Mouse (Mus musculus) brain, adult 2 months (tissue): ENCODE measurements around the gene Kctd2.
"Not testable (repeated sequence)": the region's sequence is repeated elsewhere in the genome, so short reads cannot be mapped to it uniquely, and the experiment has no call there.

Experiments
- DNase-seq: peaks from one replicate; pipeline ENCODE4 v3.0.0; 2011; ENCODE audit warnings: low read depth, low spot score

Gene Kctd2

DNA sequence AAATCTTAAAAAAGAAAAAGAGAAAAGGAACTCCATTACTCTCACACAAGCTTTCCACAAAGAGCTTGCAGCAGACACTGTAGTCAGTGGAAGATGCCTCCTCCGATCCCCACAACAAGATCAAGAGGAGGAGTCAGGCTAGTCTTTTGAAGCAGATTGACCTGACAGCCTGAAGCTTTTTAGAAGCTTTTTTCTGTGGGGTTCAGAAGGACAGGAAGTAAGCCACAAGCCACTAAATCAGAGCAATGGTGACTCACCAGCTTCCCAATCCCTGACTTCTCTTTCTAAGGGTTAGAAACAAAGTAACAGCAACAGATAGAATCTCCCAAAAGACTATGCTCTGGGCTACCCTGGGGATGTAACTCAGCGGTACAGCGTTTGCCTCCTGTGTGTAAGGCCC is 19.4 kb downstream of the Kctd2 start:
- DNase-seq: no peak

DNA sequence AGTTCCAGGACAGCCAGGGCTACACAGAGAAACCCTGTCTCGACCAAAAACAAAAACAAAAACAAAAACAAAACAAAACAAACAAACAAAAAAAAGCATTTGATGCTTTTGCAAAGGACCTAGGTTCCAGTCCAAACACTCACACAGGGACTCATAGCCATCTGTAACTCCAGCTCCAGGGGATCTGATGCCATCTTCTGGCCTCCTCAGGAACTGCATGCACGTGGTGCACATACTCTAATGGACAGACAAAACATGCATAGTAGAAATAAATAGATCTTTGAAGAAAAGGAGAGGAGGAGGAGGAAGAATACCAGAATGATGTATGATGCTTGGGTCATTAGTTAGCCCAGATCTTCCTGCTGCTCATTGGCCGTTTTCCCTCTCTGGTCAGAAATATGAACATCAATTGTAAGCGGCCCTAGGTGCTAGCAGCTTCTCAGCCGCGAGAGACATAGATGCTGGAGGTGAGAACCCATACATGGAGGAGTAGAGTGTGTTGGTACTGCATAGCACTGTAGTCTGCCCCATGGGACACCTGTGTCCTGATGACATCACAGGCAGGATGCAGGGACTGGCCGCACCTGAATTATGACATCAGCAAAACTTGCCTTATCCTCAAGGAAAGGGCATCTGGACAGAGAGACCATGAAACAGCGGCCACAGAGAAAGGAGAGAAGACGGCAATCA is 20.1 kb downstream of the Kctd2 start, which contains the start of gene Trim80:
Trim80 (plus strand) TSS at position 640 of the 690 bp plus-strand sequence.
- no peak for DNase-seq

GRCm38 (mm10) chr11:115441417-115441816 is 21.5 kb downstream of the Kctd2 start:
- DNase-seq: no peak

- no peak for DNase-seq
These were observed 27.0 kb downstream of the Kctd2 start for GRCm38 (mm10) chr11:115446906-115447305.

GRCm38 (mm10) chr11:115447321-115447885 is 27.5 kb downstream of the Kctd2 start:
- no peak for DNase-seq

DNA sequence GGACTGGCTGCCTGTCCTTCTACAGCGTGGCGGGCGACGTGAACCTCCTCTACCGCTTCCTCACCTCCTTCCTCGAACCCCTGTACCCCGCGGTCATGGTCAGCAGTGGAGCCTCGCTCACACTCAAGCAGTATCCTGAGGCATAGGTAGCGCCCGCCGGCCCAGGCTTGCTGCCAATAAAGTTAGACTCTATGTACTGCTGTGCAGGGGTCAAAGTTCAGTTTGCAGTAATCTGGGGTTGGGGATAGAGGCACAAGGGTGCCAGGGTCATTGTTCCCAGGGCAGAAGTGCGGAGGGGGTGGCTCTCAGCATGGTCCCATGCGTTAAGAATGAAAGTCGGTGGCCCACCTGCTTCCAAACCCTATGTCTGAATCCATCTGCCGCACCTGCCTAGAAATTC is 28.1 kb downstream of the Kctd2 start:
- DNase-seq: no peak

- DNase-seq: no peak
These were observed 29.1 kb downstream of the Kctd2 start for GRCm38 (mm10) chr11:115448998-115449397.

DNA sequence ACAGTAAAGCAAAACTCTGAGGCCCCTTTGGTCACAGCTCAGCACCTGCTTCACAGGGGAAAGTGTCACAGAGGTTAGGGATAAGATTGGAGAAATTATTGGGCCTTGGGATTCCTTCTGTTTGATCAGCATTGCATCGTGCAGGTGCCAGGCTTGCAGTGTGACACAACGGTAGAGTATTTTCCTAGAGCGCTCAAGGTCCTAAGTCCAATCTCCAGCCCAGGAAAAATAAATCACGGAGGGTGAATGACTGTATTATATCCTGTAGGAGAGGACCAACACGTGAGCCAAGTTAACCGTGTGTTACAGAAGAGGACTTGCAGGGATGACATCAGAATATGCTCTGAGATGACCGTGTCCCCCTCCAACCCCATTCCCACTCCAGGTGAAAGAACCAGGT is 30.2 kb downstream of the Kctd2 start:
- DNase-seq: no peak

GRCm38 (mm10) chr11:115451781-115452241 is 31.9 kb downstream of the Kctd2 start:
- DNase-seq: no peak

DNA sequence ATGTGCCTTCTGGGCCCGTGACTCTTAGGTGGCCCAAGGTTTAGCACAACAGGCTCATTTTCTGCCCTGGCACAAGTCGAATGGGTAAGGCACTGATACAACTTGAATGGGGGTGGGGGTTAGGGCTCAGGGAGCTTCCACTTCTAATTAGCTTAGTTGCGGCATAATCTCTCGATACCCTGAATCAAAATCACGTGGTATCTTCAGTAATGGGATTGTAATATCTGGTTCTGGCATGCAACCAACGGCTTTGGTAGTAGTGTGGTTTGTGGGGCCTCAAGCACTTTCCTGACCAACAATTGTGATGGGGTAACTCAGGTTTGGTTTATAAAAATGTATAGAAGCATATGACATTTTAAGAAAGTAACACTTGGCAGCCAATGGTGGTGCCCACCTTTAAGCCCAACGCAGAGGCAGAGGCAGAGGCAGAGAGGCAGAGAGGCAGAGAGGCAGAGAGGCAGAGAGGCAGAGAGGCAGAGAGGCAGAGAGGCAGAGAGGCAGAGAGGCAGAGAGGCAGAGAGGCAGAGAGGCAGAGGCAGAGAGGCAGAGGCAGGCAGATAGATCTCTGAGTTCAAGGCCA is 32.4 kb downstream of the Kctd2 start:
- no peak for DNase-seq

GRCm38 (mm10) chr11:115453306-115453705 is 33.4 kb downstream of the Kctd2 start:
- no peak for DNase-seq

DNA sequence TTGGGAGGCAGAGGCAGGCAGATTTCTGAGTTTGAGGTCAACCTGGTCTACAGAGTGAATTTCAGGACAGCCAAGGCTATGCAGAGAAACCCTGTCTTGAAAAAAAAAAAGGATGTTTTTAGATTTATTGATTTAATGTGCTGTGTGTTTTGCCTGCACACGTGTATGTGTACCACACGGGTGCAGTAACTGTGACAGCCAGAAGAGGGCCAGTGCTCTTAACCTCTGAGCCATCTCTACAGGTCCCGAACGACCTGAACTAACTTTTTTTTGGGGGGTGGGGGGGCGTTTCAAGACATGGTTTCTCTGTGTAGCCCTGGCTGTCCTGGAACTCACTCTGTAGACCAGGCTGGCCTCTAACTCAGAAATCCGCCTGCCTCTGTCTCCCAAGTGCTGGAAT is 34.9 kb downstream of the Kctd2 start:
- DNase-seq: not testable (repeated sequence)

GRCm38 (mm10) chr11:115455619-115456018 is 35.7 kb downstream of the Kctd2 start:
- no peak for DNase-seq

GRCm38 (mm10) chr11:115456182-115456581 is 36.3 kb downstream of the Kctd2 start:
- no peak for DNase-seq

- DNase-seq: no peak
These were observed 37.5 kb downstream of the Kctd2 start for GRCm38 (mm10) chr11:115457405-115457804.

DNA sequence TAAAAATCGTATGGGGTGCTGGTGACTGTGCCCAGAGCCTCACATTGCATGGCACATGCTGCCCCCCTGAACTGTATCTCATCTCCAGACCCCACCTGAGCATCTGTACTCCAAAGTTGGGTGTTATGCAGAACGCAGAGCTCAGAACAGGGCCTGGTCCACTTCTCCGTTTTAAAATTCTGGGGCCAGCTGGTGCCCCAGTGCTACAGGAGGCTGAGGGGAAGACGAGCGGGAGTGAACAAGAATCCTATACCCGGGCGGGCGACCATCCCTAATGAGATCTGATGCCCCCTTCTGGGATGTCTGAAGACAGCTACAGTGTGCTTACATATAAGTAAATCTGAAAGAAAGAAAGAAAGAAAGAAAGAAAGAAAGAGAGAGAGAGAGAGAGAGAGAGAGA is 41.0 kb downstream of the Kctd2 start:
- DNase-seq: no peak

- no peak for DNase-seq
These were observed 41.9 kb downstream of the Kctd2 start for GRCm38 (mm10) chr11:115461846-115462242.

DNA sequence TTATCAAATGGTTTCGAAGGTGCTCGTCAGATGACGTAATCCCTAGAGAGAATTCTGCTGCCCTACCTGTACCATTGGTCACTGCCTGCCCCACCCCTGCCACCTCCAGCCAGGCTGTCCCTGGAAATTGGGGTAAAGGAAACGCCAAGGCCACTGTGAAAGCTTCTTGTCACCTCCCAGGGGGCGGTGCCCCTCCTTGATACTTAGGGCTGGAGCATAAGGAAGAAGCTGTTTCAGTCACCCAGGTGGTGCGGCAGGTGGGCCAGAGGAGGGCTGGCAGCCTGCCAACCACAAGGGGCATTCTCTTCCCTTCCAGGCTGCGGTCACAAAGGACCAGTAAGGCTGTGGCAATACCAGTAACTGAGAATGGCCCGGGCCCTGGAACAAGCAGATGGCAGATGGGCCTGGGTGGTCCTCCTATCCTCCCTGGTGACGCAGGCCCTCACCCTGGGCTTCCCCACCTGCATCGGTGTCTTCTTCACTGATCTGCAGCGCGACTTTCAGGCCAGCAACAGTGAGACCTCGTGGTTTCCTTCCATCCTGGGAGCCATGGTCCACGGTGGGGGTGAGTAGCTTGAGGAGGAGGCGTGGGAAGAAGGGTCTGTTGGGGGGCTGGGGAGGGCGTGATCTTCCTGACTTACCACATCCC is 42.4 kb downstream of the Kctd2 start, which contains the start of gene Slc16a5:
Slc16a5 (plus strand) TSS at position 232 of the 649 bp plus-strand sequence.
- no peak for DNase-seq

DNA sequence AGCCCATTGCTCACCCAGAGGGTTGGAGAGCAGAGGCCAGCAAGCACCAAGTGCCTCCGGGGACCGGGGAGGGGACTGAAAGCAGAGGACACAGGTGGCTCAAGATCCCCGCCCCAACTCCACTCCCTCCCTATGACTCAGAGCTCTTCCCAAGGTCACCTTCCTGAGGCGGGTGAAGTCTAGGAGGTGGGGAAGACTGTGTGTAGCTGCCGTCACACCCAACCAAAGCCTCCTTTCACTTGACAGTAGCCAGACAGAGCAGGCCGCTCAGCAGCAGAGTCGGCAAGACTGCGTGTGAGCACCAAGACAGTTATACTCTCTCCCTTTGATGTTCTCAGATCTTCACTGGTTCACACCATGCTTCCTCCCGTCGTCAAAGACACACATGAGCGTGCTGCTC is 43.5 kb downstream of the Kctd2 start:
- DNase-seq: no peak

GRCm38 (mm10) chr11:115464851-115465250 is 44.9 kb downstream of the Kctd2 start:
- DNase-seq: no peak

DNA sequence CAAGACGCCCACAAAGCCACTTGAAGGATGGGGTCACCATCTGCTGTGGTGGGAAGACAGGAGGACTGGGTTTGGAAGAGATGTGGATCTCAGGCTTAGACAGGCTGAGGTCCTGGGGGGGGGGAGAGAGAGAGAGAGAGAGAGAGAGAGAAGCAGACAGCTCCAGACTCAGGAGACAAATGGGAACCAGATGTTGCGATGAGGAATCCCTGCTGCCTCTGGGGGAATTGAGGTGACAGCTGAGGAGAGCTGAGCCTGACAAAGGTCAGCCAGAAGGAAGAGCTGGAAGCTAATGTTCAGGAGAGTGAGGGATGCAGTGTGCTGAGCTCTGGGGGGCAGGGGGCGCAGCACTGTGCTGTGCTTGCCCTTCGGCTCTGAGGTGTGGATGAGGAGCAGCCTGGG is 47.3 kb downstream of the Kctd2 start:
- no peak for DNase-seq

GRCm38 (mm10) chr11:115472183-115472582 is 52.3 kb downstream of the Kctd2 start:
- DNase-seq: no peak
